Mouse (Mus musculus): ENCODE measurements around the gene Trp53bp2. TPM values are rescaled to one million over a fixed set of nuclear protein-coding genes. Genes with fewer than 3 reads are reported as not detected.
A peak's percentile ranks its signal among the peaks of the same experiment; 100 is the strongest.

Gene Trp53bp2
- polyA plus RNA-seq, 1 experiment from 2014 or later, result 35.4 TPM

DNA sequence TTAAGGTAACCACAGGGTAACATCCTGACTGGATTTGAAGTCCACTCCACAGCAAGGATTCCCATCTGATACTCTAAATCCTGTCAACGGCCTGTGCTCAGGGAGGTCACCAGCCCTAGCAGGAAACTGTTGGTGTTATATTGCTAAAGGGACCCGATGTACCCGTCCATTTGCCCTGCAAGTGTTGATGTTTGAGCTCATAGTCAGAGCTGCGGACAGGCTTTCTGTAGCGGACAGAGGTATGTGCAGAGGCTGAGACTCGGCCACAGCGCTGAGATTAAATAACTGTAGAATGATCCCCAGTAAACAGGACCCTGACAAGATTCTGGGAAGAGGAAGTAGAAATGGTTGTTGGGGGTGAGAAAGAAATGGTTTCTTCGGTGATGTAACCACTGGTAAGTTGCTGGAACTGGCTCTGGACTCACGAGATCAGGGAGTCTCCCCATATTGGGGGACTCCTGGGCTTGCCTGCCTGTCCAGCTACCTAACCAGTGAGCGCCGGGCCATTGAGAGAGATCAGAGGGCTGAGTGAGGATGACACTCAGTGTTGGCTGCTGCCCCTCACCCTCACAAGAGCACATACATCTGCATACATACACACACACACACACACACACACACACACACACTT lies 30.7 kb upstream of the Trp53bp2 start:
- no peak for TF ChIP-seq CTCF (IDR thresholded peaks at IDR 0.05)

DNA sequence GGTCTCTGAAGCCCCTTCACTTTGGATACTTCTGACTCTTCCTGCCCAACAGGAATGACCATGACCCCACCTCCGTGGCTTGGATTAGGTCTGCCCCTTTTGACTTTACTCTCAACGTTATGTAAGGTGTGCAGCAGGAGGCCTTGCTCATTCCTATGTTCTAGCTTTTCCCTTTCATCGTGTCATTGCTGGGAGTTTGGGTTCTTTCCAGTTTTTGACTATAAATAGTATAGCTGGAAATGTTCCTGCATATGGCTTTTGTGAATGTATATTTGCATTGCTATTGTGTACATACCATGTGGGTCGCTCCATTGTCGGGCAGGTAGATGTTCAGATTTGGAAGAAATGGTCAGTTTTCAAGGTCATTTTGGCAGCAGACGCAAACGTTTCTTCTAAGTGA lies 30.1 kb upstream of the Trp53bp2 start:
- POLR2A ChIA-PET, result interaction anchor here (0.5 to 0.6 kb wide), 2 partner anchors 21 to 1333 kb away, joined by 3 read pairs; no protein-coding TSS in a partner anchor
- in situ Hi-C loops (cut with MboI; ENCODE audit: low pct_unique_long_range_greater_than_20kb), result no loop called here
- no peaks in the 10 kb centered on the region for H3K27me3 ChIP-seq
- ATAC-seq (no peak), DNase-seq (ENCODE audit: low read depth, low spot score) (no peak)
- TF ChIP-seq CTCF (IDR thresholded peaks at IDR 0.05), result no peak
- CTCF ChIA-PET, result interaction anchor here (1.0 kb wide), 1 partner anchor 50 kb away, joined by 3 read pairs; no protein-coding TSS in a partner anchor

More for the DNA sequence above, 30.7 kb upstream of the Trp53bp2 start:
- ATAC-seq (no peak), DNase-seq (ENCODE audit: low read depth, low spot score) (no peak)
- no peaks in the 10 kb centered on the region for H3K27me3 ChIP-seq
- in situ Hi-C loops (cut with MboI; ENCODE audit: low pct_unique_long_range_greater_than_20kb), result no loop called here
- ChIA-PET POLR2A (no interaction called here), CTCF (interaction anchor here (1.0 kb wide), 1 partner anchor 50 kb away, joined by 3 read pairs; no protein-coding TSS in a partner anchor)

DNA sequence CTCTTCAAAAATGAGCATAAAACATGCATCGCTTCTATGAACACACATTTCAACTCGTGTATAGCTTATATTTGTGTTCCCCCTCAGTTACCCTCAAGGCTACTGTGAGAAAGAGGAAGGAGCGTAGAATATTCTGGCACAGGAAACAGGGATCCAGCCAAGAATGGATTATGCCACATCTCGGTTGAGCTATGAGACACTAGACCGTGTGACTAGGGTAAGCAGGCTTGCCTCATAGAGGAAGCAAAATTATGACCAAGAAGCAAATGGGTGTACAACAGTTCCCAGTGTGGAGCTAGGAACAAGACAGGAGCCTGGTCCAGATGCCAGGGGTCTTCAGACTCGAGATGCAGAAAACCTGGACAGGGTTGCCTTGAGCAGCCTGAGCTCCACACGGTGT lies 28.3 kb upstream of the Trp53bp2 start:
- in situ Hi-C loops (cut with MboI; ENCODE audit: low pct_unique_long_range_greater_than_20kb), result no loop called here
- TF ChIP-seq CTCF (IDR thresholded peaks at IDR 0.05), result no peak
- DNase-seq (ENCODE audit: low read depth, low spot score) (no peak), ATAC-seq (no peak)
- no peaks in the 10 kb centered on the region for H3K27me3 ChIP-seq
- ChIA-PET CTCF (interaction anchor here (0.8 to 0.9 kb wide), 2 partner anchors 40 to 84 kb away, joined by 3 read pairs; no protein-coding TSS in a partner anchor), POLR2A (interaction anchor here (1.1 kb wide), 1 partner anchor 20 kb away, joined by 3 read pairs; no protein-coding TSS in a partner anchor)

DNA sequence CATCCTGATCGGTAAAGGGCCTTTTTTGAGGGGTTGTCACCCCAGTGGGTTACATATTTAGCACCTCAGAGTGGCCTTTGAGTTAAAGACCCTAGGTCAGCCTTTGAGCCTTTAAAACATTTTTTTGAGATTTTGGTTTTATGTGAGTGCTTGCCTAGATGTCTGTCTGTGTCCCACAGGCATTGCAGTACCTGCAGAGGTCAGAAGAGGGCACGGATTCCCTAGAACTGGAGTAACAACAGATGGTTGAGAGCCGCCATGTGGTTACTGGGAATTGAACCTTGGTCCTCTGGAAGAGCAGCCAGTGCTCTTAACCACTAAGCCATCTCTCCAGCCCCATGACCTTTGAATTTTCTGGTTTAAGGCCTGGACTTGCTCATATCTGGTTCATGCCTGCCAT lies 27.6 kb upstream of the Trp53bp2 start:
- CTCF ChIA-PET, result no interaction called here
- ATAC-seq (no peak), DNase-seq (ENCODE audit: low read depth, low spot score) (no peak)
- TF ChIP-seq CTCF (IDR thresholded peaks at IDR 0.05), result peak; percentile 35
- POLR2A ChIA-PET, result interaction anchor here (1.1 kb wide), 1 partner anchor 20 kb away, joined by 3 read pairs; no protein-coding TSS in a partner anchor
- in situ Hi-C loops (cut with MboI; ENCODE audit: low pct_unique_long_range_greater_than_20kb), result no loop called here
- no peaks in the 10 kb centered on the region for H3K27me3 ChIP-seq

DNA sequence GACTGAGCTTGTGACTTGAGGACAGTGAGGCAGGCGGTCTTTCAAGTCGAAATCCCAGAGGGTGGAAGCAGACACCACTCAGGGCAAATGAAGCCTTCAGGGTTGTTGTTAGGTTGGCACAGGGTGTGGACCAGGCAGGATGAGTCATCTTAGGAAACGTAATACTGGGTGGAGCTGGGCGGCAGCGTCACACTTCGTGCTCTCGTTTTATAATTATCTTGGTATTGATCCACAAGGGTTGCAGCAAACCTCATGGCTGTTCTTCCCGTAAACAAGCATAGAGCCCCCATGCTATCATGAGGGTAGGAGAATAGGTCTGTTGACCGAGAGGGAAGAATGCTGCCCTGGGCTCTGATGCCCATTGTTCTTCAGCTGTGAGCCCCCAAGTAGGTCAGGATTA lies 25.9 kb upstream of the Trp53bp2 start:
- H3K27me3 ChIP-seq, result no peaks in the 10 kb centered on the region
- no peak for TF ChIP-seq CTCF (IDR thresholded peaks at IDR 0.05)
- ChIA-PET CTCF (interaction anchor here (2.2 kb wide), 1 partner anchor 15 kb away, joined by 7 read pairs; no protein-coding TSS in a partner anchor), POLR2A (interaction anchor here (0.9 kb wide), 1 partner anchor 15 kb away, joined by 3 read pairs; no protein-coding TSS in a partner anchor)
- in situ Hi-C loops (cut with MboI; ENCODE audit: low pct_unique_long_range_greater_than_20kb), result no loop called here
- no peak for DNase-seq (ENCODE audit: low read depth, low spot score)
- ATAC-seq, result no peak

DNA sequence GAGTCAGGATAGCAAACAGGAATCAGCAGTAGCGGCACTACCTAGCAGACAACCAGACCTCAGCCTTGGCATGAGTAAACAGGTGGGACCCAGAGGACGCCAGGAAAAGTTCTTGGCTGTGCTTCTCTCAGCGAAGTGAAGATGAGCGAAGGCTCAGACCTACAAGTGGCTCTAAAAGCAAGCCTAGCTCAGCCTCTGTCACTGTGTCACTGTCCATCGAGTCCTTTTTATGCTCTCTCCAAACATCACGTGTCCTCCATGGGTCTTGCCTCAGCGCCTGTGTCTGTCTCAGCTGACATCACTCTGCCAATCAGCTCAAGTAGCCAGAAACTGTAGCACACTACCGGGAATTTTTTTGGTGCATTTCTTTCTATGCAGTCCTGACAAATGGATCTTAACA lies 22.5 kb upstream of the Trp53bp2 start:
- ChIA-PET POLR2A (no interaction called here), CTCF (no interaction called here)
- no peaks in the 10 kb centered on the region for H3K27me3 ChIP-seq
- in situ Hi-C loops (cut with MboI; ENCODE audit: low pct_unique_long_range_greater_than_20kb), result no loop called here
- DNase-seq (ENCODE audit: low read depth, low spot score) (no peak), ATAC-seq (no peak)
- no peak for TF ChIP-seq CTCF (IDR thresholded peaks at IDR 0.05)

DNA sequence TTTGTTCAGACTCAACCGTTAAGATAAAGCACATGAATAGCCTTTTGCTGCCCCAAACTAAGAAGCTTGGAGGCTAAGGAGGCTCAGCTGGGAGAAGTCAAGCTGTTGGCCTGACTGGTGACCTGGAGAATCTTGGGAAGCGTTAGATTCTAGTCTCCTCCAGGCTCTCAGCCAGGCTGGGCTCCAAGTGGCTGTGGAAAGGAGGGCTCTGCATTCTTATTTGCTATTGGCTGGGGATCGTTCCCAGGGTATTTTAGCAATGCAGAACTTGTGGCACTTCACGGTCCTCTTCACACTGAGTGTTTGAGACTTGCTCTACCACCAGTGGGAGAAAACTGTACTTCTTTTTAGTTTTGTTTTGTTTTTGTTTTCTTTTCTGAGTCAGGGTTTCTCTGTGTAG lies 20.2 kb upstream of the Trp53bp2 start:
- CTCF ChIA-PET, result no interaction called here
- no peak for TF ChIP-seq CTCF (IDR thresholded peaks at IDR 0.05)
- POLR2A ChIA-PET, result interaction anchor here (0.6 kb wide), 1 partner anchor 498 kb away, joined by 3 read pairs; no protein-coding TSS in a partner anchor
- no peaks in the 10 kb centered on the region for H3K27me3 ChIP-seq
- DNase-seq (ENCODE audit: low read depth, low spot score), result no peak
- no peak for ATAC-seq
- in situ Hi-C loops (cut with MboI; ENCODE audit: low pct_unique_long_range_greater_than_20kb), result no loop called here

DNA sequence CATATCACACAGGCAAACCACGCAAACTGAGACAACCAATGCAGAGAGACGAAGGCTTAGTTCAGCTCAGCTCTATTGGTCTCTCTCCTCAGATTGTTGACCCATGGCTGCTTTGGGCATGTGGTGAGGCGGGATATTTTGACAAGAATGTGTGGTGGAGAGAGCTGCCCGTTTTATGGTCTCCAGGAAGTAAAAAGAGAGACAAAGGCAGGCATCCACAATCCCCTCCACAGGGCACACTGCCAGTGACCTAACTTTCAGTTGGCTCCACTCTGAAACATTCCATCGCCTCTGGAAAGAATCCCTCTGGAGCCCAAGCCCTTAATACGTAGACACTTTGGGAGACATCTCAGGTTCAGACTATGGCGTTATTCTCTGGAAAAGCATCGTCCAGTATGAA lies 10.8 kb upstream of the Trp53bp2 start:
- ATAC-seq, result no peak
- POLR2A ChIA-PET, result interaction anchor here (1.1 kb wide), 1 partner anchor 16 kb away, joined by 3 read pairs; no protein-coding TSS in a partner anchor
- CTCF ChIA-PET, result interaction anchor here (1.7 to 2.8 kb wide), 2 partner anchors 15 to 22 kb away, joined by 6 to 7 read pairs; no protein-coding TSS in a partner anchor
- no peak for TF ChIP-seq CTCF (IDR thresholded peaks at IDR 0.05)
- no peak for DNase-seq (ENCODE audit: low read depth, low spot score)
- in situ Hi-C loops (cut with MboI; ENCODE audit: low pct_unique_long_range_greater_than_20kb), result no loop called here
- no peaks in the 10 kb centered on the region for H3K27me3 ChIP-seq

DNA sequence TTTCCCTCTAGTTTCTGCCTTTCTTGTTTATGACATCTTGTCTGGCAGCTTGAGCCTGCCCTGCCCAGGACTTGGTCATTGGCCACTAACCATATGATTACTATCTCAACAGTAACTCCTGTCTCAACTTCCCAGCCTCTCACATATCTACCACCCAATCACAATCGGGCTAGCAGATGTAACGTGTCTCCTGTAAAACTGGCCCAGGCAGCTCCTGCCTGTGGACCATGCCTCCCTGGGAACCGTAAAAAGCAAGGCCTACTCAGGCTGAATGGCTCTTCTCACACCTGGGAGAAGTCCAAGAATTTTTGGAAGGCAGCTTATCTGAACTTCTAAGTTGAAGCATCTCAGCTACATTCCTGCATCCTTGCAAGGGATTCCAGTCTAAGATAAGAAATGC lies 10.2 kb upstream of the Trp53bp2 start:
- POLR2A ChIA-PET, result interaction anchor here (0.9 kb wide), 1 partner anchor 10 kb away, joined by 3 read pairs; the partner anchor contains the start of gene Trp53bp2
- CTCF ChIA-PET, result interaction anchor here (1.7 to 2.8 kb wide), 2 partner anchors 15 to 23 kb away, joined by 6 to 7 read pairs; no protein-coding TSS in a partner anchor
- H3K27me3 ChIP-seq, result no peaks in the 10 kb centered on the region
- ATAC-seq (no peak), DNase-seq (ENCODE audit: low read depth, low spot score) (no peak)
- TF ChIP-seq CTCF (IDR thresholded peaks at IDR 0.05), result no peak
- in situ Hi-C loops (cut with MboI; ENCODE audit: low pct_unique_long_range_greater_than_20kb), result no loop called here

DNA sequence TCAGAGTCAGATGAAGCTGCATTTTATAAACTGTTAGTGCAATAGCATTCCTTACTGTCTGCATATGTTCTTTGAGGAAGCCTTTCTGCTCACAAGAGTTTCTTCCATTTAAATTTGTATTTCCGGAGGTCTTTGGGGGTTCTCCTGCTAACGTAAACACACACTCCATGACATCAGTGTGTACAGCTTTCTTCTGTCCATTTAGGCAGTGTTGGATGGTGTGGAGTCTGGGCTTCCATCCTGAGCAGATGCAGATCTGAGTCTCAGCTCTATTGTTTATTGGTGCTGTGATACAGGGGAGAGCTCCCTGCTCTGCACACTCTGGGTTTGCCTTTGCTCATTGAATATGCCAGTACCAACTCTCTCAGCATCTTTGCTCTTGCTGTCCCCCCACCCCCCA lies 9.8 kb upstream of the Trp53bp2 start:
- no peak for ATAC-seq
- ChIA-PET CTCF (interaction anchor here (1.4 to 2.8 kb wide), 3 partner anchors 16 to 30 kb away, joined by 3 to 7 read pairs (median 6); no protein-coding TSS in a partner anchor), POLR2A (interaction anchor here (0.9 kb wide), 1 partner anchor 9 kb away, joined by 3 read pairs; the partner anchor contains the start of gene Trp53bp2)
- no peak for DNase-seq (ENCODE audit: low read depth, low spot score)
- TF ChIP-seq CTCF (IDR thresholded peaks at IDR 0.05), result no peak
- in situ Hi-C loops (cut with MboI; ENCODE audit: low pct_unique_long_range_greater_than_20kb), result no loop called here
- H3K27me3 ChIP-seq, result no peaks in the 10 kb centered on the region

DNA sequence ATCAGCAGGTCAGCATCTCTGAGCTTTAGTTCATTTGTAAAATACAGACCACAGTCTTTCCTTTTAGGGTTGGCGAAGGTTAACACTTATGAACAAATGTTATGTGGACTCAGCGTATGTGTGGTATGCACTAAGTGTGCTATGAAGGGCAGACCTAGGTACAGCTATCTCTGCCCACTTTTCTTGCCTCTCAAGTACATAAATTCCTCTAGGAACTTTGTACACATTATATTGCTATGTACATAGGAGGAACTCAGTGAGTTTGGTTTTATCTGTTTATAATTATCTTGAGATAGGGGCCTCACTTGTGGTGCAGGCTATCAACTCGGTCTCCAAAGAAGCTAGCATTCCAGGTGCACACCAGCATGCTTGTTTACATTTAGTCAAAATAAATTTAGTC lies 9.1 kb upstream of the Trp53bp2 start:
- H3K27me3 ChIP-seq, result no peaks in the 10 kb centered on the region
- TF ChIP-seq CTCF (IDR thresholded peaks at IDR 0.05), result no peak
- ChIA-PET POLR2A (interaction anchor here (0.9 to 1.5 kb wide), 2 partner anchors 9 to 15 kb away, joined by 3 read pairs; partner anchors contain the start of gene Trp53bp2), CTCF (interaction anchor here (1.4 kb wide), 1 partner anchor 30 kb away, joined by 3 read pairs; no protein-coding TSS in a partner anchor)
- DNase-seq (ENCODE audit: low read depth, low spot score) (no peak), ATAC-seq (no peak)
- in situ Hi-C loops (cut with MboI; ENCODE audit: low pct_unique_long_range_greater_than_20kb), result no loop called here

Measured in Patski (cell line).